Mouse (Mus musculus) thymus, postnatal 0 days (tissue): Measurements from ENCODE around the gene Foxn3. TPM values are rescaled to one million over a fixed set of nuclear protein-coding genes. Genes with fewer than 3 reads are reported as not detected.

Experiments used
- DNase-seq: peaks from one replicate; pipeline ENCODE4 v3.0.0-alpha.2; 2015; ENCODE audit warnings: low spot score
- polyA plus RNA-seq: library from polyadenylated mRNA; unstranded; fragments of >200 nt; fragmentation: Nextera tagmentation; extraction: Ambion mirVana; gene quantifications from 2 replicates; pipeline ENCODE4 v1.2.1, GENCODE M21; 2015

Foxn3 gene
- polyA plus RNA-seq, 1 experiment from 2014 or later, result 119 TPM

DNA sequence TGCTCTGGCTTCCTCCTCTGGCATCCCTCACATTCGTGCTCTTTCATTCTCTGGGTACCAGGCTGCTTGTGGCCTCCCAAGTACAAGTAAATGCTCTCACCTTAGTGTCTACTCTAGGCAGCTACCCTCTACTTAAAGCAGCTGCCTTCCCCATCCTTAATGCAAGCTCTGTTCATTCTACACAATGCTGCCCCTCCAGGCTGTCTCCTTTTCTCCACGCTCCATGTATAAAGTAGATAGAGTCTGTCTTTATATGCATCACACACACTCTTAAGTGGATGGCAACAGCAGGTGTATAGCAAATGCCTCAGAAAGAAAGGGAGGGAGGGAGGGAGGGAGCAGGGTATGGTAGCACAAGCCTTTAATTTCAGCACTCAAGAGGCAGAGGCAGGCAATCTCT, 258.1 kb downstream of the Foxn3 start:
- DNase-seq, result no peak

DNA sequence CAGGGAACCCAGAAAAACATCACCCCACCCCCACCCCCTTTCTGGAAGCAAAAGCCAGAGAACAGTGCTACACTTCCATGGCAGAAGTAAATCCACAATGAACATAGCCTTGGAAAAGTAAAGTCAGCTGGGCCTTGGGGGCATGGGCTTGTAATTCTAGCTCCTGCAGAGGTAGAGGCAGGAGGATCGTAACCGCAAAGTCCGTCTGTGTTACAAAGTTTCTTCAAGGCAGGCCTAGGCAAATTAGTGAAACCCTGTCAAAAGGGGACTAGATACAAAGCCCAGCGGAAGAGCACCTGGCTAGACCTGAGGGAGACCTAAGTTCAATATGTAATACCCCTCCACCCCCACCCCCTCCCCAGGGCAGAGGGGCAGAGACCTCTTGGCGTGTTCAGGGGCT, 259.3 kb downstream of the Foxn3 start:
- no peak for DNase-seq

DNA sequence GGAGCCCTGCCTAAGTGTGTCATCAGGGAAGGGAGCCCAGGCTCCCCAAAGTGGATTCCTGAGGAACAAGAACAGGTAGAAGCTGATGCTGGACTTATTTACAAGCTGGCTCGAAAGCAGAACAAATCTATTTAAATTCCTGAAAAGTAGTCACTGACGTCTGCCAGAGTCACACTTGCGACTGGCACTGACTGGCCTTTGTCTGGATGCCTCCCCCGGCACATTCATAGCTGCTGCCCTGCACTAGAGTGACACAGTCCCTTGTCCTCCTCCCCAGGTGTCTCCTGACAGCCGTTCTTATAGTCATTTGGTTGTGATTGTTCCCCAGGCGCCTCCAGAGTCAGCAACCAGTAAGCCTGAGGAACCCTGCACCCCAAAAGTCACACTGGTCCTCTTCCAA, 259.8 kb downstream of the Foxn3 start:
- DNase-seq, result no peak

DNA sequence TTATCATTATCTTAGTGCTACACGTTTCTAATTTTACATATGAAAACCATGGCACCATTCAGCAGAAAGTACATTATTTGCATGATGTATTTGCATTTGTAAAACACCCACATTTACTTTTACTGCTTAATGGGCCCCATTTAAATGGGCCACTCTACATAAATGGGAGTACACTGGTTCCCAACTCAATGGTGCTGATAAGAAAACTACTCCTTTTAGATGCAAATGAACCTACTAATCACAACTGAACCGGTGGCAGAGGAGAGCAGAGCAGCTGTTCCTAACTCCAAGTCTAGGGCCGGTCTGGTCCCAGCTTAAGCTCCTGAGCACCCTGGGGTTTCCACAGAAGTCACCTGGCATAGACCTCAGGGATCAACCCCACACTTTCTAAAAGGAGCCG, 263.5 kb downstream of the Foxn3 start:
- no peak for DNase-seq

DNA sequence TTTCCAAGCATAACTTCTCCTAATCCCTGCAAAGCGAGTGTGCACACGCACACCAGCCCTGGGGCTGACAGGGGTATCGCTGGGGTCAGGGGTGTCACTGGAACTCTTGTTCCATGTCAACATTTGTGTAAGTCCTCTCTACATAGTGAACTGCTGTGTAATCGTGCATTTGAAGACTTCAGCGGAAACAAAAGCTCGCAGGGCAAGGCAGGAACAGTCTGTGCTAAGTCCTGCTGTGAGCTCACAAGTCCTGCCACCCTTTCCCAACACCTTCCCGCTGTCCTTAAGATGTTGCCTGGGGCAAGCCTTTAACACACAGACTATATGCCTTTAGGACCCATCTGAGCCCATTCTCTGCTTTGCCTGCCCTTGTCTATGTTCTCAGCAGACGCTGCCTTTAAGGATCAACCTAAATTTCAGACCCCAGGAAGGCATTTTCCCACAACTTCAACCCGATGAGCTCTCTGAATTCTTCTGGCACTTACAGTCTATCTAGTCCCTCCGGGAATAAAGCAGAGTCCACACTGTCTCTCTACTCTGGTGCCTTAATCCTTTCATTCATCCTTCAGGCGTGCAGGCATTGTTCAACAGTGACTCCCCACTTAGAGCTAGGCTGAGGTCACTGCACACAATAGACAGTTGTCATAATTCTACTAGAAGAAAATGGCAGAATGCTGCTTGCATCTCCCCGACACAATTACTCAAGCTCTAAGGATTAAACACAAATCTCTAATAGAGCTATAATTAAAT, 264.4 kb downstream of the Foxn3 start:
- no peak for DNase-seq

DNA sequence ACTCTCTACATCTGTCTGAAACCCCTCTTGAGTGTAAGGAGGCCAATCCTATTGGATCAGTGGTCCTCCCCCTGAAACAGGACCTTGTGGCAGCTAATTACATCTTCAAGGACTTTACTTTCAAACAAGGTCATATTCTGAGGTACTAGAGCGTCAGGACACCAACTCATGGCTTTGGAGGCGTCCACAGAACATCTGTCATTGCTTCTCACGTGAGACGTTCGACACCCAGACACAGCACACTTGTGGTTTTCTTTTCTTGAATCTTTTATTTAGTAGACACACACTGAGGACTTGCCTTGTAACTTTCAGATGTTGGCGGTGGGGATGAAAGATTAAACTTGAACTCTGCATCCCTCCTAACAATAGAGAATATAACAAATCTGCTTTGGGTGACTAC, 265.1 kb downstream of the Foxn3 start:
- peak; percentile 32 for DNase-seq

DNA sequence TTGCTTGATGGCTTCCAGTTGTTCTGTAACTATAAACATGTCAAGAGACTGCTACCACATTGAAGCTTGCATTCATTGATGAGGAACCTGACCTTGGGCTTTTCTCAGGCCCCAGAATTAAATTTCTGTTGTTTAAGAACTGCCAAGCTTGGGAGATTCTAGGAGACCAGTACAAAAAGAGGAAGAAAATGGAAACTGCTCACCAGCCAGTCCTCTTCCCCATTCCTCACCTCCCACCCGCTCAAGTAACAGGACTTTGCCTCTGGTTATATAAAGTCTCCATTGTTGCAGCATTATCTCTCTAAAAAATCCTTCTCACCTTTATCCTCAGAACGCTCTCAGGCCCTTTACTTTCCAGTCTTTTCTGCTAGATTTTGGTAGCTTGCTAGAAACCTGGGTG, 265.6 kb downstream of the Foxn3 start:
- no peak for DNase-seq

DNA sequence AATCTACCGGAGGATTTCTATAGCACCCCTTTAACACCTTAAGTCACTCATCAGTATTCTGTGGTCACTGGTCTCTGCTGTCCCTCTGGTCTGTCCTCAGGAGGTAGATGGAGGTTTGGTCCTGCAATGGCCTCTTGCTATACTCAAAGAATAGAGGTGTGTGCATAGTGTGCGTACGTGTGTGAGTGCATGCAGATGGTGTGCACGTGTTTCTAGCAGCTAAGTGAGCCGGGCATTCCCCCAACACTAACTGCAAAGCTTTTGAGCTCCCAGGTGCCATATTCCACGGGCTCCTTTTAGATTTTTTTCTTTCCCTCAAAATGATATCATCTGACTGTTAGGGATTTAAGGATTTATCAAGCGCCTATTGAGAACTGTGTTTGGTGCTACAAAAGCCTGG, 269.9 kb downstream of the Foxn3 start:
- DNase-seq, result no peak

DNA sequence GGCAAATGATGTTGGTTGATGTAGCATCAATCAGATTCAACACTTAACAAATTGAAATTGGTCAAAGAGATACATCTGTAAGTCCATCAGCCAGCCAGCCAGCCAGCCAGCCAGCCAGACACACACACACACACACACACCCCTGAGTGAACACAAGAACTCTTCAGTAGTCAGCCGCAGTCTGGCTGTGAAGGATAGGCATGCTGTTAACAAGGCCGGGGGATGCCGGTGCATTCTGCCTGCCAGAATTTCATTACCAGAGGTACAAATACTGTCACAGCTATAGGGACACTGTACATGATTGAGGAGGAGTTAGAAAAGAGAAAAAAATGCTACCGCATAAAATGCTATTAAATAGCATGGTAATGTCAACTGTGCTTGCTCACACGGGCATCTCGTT, 271.2 kb downstream of the Foxn3 start:
- DNase-seq, result no peak

DNA sequence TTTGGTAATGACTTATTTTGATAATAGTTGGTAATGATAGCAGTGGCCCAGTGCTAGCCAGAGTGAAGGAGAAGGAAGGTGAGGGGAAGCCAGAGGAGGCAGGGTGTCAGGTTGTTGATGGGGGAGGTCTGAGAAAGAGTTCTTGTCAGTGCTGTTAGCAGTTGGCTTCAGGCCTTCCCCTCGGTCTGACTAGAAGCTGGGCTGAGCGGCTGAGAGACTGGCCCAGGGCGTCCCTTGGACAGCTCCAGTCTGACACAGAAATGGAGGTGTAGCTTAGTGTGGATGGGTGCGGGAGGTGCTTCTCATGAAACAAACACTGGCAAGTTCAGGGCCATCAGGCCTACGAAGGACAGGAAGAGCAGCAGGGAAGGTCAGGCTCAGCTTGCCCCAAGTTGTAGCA, 276.3 kb downstream of the Foxn3 start:
- DNase-seq, result no peak

DNA sequence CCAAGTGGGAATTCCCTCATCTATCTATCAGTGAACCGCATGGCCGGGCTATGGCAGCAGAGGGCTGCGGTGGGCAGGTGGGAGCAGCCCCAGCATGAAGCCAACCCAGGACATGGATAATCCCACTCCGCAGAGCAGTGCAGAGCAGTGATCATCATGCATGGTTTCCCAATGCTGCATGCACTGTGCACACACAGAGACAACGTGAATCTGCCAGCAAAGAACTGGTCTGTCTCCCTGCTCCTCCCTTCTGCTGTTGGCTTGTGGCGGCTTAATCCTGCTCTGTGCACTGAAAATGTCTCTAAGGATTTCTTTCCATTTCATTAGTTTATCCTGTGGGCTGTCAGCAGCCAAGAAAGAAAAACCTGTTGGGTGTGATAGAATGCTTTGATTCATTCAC, 276.7 kb downstream of the Foxn3 start:
- no peak for DNase-seq

DNA sequence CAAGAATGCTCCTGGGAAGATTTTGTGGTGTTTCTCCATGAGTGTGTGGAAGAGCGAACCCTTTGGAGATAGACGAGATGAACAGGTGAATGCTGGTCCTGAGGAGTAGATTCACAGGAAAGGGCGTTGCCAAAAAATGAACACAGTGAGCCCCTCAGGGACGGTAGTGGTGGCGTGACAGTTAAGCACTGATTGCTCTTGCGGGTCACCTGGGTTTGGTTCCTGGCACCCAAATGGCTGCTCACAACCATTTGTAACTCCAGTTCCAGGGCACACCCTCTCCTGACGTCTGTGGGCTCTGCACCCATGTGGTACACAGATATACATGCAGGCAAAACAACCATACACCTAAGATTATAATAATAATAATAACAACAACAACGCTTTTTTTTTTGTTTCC, 277.7 kb downstream of the Foxn3 start:
- DNase-seq, result no peak

DNA sequence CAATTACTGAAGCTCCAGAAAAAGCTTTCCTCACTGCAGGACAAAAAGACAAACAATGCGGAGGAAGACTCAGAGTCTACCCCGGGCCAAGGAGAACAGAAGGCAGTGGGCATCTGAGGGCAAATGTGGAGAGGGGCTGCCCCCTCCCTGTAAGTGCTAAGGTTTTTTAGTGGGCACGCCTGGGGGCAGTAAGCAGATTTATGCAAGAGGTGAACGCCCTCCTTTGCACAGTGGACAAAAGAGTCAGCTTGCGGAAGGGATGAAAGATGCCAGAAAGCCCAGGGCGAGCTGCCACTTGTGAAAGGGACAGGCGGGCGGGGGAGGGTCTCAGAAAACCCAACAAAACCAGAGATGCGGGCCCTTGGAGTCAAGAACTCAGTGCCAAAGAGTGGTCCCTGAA, 278.2 kb downstream of the Foxn3 start:
- no peak for DNase-seq

DNA sequence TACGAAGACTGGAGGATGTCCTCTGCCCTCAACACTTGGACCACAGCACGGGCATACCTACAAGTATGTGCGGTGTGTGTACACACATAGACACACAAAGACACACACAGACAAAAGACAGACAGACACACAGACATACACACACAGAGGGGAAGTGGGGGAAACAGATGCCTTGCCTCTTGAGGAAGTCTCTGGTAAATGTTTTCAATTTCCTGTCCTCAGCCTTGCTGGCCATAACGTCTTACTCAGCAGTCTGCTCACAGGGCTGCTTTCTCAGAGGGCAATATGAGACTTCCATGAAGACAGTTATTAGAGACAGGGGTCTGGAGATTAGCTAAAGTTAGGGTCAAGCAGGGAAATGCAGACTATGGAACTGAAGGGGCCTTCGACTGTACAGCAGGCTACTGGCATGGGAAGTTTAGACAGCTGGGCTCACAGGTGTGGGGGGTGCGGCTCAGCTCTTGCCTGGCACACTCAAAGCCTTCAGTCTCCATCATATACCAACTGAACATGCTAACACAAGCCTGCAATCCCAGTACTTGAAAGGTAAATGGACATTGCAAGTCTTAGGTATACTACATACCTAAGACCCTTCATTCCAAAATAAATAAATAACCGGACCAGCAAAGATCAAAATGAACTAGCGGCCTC, 278.8 kb downstream of the Foxn3 start:
- peak; percentile 54 for DNase-seq

DNA sequence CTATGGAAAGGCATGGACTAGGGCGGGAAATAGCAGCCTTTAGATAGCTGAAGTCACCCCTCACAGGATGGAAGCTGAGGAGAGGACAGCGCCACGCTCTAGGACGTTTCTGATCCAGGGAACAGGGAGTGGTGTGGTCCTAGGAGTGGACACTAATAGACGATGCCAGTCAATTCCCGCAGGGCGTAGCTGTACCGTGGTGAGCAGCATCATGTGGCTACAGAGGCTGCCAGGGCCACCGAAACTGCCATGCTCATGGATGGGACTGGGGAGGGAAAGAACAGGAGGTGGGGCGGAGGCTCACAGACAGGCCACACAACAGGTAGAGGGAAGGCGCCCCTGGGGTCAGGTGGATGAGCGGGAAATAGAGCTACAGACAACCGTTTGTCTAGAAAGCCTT, 282.6 kb downstream of the Foxn3 start:
- DNase-seq, result no peak

DNA sequence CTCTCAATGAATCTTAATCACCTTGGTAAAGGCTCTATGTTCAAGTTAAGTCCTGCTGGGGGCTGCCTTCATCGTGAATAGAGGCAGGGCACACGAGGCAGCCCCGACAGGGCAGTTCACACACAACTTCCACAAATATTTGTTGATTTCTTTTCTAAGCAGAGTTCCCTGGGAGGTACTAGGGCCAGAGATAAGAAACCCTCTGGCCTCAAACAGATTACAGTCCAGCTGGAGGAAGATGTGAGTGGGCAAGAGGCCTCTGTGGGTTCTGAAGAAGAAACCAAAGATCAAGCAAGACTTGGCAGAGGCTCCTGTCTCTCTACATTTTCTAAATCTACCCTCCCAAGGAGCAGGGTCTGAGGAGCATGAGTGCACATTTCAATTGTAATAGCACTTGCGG, 283.1 kb downstream of the Foxn3 start:
- no peak for DNase-seq

DNA sequence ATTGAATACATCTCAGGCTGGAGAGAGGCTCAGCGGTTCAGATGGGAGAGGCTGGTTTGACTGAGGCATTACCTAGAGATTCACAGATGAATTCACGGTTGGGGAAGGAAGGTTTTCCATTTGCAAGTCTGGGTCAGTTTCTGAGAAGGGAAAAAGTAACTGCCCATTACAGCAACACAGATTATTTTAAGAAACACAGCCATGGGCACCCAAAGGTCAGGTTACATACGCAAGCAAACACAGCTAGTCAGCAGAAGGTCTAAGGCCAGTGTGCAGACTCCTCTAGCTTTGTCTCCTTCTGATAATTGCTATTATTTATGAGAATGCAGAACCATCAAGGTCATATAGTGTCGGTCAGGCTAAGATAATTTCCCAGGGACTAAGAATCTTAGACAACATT, 284.0 kb downstream of the Foxn3 start:
- no peak for DNase-seq

DNA sequence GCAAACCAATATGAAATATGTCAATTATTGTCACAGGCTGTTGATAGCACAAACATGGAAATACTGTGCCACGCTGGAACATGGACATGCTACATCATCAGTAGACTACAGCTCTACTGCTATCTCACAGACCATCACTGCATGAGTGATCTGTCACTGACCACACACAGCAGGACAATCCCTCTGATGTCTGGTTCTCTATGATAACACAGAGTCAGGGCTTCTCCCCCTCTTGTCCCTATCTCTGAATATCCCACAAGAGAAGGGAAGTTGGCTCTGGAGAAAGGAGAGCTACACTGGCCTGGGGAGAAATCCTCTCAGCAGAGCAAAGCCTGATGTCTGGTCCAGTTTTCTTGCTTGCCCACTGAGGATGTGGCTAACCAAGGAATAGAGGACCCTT, 288.8 kb downstream of the Foxn3 start:
- no peak for DNase-seq

DNA sequence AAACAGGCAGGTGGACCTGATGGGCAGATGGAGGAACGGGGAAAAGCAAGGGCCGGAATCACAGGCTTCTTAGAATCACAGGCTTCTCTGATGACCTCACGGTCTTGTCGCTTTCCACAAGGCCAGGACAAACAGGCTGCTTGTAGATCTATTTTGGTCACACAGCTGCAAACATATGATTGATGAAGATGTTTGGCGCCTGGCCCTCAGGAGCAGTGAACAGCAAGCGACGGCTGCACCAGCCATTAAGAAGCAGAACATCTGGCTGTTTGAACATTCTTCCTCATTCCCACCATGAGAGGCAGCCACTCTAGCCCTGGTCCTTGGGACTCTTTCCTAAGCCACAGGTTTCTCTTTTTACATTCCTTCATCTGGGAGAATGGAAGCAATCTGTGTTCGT, 294.0 kb downstream of the Foxn3 start:
- DNase-seq, result no peak

DNA sequence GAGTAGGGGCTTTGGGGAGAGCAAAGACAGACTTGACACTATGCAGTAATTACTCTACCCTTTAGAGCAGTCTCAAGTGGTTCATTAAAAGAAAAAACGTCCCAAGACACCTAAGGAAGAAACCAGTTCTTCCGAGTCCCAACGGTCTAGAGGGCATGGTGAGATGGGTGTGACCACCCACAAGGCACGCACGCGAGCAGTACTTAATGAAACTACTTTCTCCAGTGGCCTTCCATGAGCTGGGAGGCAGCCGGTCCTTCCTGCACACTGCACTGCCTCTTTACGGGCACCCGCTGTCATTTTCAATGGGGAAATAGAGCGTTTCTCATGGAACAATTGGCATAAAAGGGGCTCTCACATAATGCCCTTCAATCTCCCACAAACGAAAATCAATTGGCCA, 294.4 kb downstream of the Foxn3 start:
- no peak for DNase-seq

DNA sequence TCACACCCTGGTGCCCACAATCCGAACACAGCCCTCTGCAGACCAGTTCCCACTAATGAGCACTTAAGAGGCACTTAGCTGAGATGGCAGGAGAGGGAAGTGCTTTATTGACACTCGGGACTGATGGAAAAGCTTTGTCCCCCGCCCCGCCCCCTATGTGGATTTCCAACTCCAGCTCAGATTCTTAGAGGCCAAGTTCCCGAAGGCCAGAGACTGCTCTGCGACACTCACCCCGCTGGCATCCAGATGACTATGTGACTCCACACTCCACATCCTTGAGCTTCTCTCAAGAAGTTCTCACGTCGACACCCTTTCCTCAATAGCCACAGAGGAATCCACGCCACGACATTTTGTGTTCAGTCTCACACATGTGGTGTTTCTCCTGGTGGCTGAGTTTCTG, 295.6 kb downstream of the Foxn3 start:
- no peak for DNase-seq

DNA sequence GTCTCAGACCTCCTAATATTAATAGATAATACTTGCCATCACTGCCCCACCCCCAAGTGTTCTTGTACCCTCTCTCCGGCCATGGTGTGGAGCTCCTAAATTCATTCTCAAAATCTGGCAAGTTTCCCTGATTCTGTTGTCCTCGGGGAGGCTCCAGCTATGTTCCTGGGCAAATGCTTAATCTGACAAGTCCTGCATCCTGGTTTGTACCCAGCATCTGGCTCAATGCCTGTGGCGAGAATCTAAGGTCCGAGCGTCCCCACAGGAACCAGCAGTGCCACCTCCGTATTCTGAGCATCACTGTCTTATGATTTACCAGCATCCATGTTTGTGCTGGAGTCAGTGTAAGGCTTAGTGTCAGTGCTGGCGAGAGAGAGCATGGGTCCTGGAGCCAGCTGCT, 296.9 kb downstream of the Foxn3 start:
- DNase-seq, result no peak

DNA sequence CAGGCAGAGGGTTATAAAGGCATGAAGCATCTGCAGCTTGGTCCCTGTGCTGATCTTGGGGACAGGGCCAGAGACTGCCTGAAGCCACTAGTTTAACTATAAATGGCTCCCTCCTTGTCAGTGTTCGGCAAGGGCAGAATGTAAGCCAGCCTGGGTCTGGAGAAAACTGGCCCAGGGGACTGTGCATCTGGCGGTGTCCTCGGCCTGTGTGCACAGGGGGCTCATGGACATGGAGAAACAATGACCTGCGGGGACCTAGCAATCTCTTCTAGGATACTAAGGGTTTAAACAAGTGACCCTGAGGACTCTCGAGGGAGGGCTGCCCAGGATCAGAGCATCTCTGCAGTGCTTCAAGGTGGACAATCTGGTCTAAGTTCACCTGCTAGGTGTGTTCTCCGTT, 297.6 kb downstream of the Foxn3 start:
- no peak for DNase-seq
